Mouse (Mus musculus): ENCODE measurements around the gene Cfap97d2.

DNA sequence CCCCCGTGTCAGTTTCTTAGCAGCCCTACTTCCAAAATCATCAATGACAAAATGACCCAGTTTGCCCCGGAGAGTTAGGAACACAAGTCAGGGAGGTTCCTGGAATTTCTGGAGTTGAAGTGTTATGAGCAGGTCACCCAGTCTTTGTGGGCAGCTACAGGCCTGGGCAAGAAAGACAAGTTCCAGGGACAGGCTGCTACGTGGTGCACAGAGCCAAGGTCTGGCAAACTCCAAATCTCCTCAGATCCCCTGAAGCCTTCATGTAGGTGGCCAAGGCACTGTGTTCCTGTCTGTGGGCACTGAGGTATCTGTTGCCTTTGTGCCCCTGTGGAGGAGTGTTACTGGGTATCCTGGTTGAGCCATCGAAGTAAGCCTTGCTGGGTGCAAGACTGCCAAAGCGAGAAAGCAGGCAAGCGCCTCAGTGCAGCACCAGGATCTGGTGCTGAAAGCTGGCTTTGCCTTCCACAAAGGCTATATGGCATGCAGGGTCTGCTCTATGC, 40.9 kb upstream of the Cfap97d2 start:
- TF ChIP-seq CTCF (IDR thresholded peaks at IDR 0.05; ENCODE audit: low read depth), result no peak
- TF ChIP-seq EP300 (optimal IDR thresholded peaks at IDR 0.05), result no peak

Measured in stomach, postnatal 0 days (tissue).